Mouse (Mus musculus) cerebellum, adult 2 months (tissue): ENCODE results near the gene Zranb3.

ENCODE experiments used
- CTCF ChIP-seq: fragments of 200-500 bp; IDR thresholded peaks from 2 replicates; pipeline ENCODE4 v1.5.1; 2011; ENCODE audit warnings: low read depth, mild to moderate bottlenecking, control low read depth, low read length, moderate library complexity, borderline replicate concordance; ENCODE audit not compliant: insufficient read depth
- POLR2A ChIP-seq: fragments of 200-500 bp; IDR thresholded peaks from 2 replicates; pipeline ENCODE4 v1.6.1; 2011; ENCODE audit warnings: low read length, control low read depth, borderline replicate concordance; ENCODE audit not compliant: insufficient read depth

- no peak for TF ChIP-seq CTCF
- no peak for TF ChIP-seq POLR2A
Measured at GRCm38 (mm10) chr1:127952276-127952675, 150.6 kb downstream of the Zranb3 start.
